Comparison of ENCODE assay signal across 28 mouse cellular contexts in the genomic region with DNA sequence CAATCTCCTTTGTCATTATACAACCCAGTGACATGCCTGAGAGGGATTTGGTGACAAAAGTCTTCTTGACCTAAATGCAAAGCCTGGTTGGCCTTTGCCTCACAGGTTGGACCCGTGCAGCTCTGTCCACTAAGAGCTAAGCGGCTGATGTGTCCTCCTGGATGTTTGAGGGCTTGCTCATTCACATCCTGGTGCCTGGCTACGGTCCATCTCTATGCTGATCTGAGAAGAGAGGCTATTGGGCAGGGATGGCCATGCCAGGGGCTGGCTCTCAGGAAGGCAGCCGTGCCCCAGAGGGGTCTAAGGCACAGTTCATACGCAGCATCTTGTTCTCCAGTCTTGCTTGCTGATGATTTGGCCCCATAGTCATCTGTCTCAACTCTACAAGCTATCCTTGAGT. TPM values are rescaled to one million over a fixed set of nuclear protein-coding genes. Genes with fewer than 3 reads are reported as not detected.
"Had no signal": no experiment of that assay in that cellular context is flagged by ENCODE, and none has a peak within 500 bp of the region (broad histone marks: within the 10 kb centered on the region; RNA-seq: fewer than 3 reads in every experiment).

No protein-coding gene starts in this region.

- H3K9ac ChIP-seq: embryonic facial prominence, embryonic 12.5 days; embryonic facial prominence, embryonic 13.5 days; embryonic facial prominence, embryonic 15.5 days; forebrain, embryonic 12.5 days; forebrain, embryonic 13.5 days; forebrain, embryonic 15.5 days; forebrain, postnatal 0 days had no signal

- DNase-seq: cerebellum, adult 9-10 months; cerebellum, adult 9-11 months; cerebellum, postnatal 14 days; cerebellum, postnatal 25 days; cerebellum, postnatal 36 days; embryo, embryonic 11 days; forebrain, postnatal 0 days; gastrocnemius, adult 2 months; gastrocnemius, postnatal 10 days; gastrocnemius, postnatal 14 days; gastrocnemius, postnatal 25 days; gastrocnemius, postnatal 36 days; heart, adult 18-20 months; heart, adult 2 months had no signal

- H3K36me3 ChIP-seq: embryonic facial prominence, embryonic 10.5 days; embryonic facial prominence, embryonic 12.5 days; embryonic facial prominence, embryonic 13.5 days; embryonic facial prominence, embryonic 15.5 days; forebrain, embryonic 10.5 days; forebrain, embryonic 12.5 days; forebrain, embryonic 15.5 days; heart, embryonic 10.5 days had no signal

- H3K4me1 ChIP-seq: forebrain, embryonic 12.5 days; forebrain, embryonic 13.5 days; forebrain, embryonic 15.5 days had no signal

- H3K9me3 ChIP-seq: embryonic facial prominence, embryonic 10.5 days; embryonic facial prominence, embryonic 12.5 days; embryonic facial prominence, embryonic 13.5 days; embryonic facial prominence, embryonic 15.5 days; forebrain, embryonic 10.5 days; forebrain, embryonic 12.5 days; forebrain, embryonic 13.5 days; forebrain, embryonic 15.5 days; heart, embryonic 10.5 days had no signal

- H3K4me2 ChIP-seq: embryonic facial prominence, embryonic 12.5 days; embryonic facial prominence, embryonic 13.5 days; embryonic facial prominence, embryonic 15.5 days; forebrain, embryonic 12.5 days; forebrain, embryonic 13.5 days; forebrain, embryonic 15.5 days had no signal

- H3K4me3 ChIP-seq: embryonic facial prominence, embryonic 10.5 days; embryonic facial prominence, embryonic 12.5 days; embryonic facial prominence, embryonic 13.5 days; embryonic facial prominence, embryonic 15.5 days; erythroblast, embryonic 14.5 days; forebrain, embryonic 10.5 days; forebrain, embryonic 12.5 days; forebrain, embryonic 13.5 days; forebrain, embryonic 15.5 days; gastrocnemius, adult 2 months; heart, adult 2 months; heart, embryonic 10.5 days had no signal

- H3K27ac ChIP-seq: embryonic facial prominence, embryonic 10.5 days; embryonic facial prominence, embryonic 12.5 days; embryonic facial prominence, embryonic 13.5 days; embryonic facial prominence, embryonic 15.5 days; forebrain, embryonic 10.5 days; forebrain, embryonic 12.5 days; forebrain, embryonic 13.5 days; forebrain, embryonic 15.5 days; gastrocnemius, adult 2 months; heart, adult 2 months; heart, embryonic 10.5 days had no signal

- ATAC-seq: forebrain, embryonic 13.5 days; forebrain, embryonic 14.5 days; forebrain, embryonic 15.5 days; forebrain, embryonic 16.5 days; forebrain, postnatal 0 days had no signal

- H3K27me3 ChIP-seq: embryonic facial prominence, embryonic 12.5 days; embryonic facial prominence, embryonic 13.5 days; embryonic facial prominence, embryonic 15.5 days; forebrain, embryonic 12.5 days; forebrain, embryonic 15.5 days had no signal

RNA-seq across cellular contexts. Expression of gene Gm12216, which starts 21.3 kb away (rescaled TPM):
- total RNA-seq: forebrain, postnatal 0 days had no signal
- polyA plus RNA-seq: embryonic facial prominence, embryonic 10.5 days; embryonic facial prominence, embryonic 11.5 days; embryonic facial prominence, embryonic 13.5 days; erythroblast, embryonic 14.5 days; forebrain, embryonic 11.5 days; forebrain, embryonic 12.5 days; forebrain, embryonic 14.5 days; forebrain, embryonic 15.5 days had no signal

RNA-seq across cellular contexts. Expression of gene Slc22a5, which starts 53.7 kb away (rescaled TPM):
- polyA plus RNA-seq: erythroblast, embryonic 14.5 days had no signal
